In genomic region chr6:23306046-23306445, GRCm38 (mm10) we compare ENCODE assay signal across 18 mouse cellular contexts. TPM values are rescaled to one million over a fixed set of nuclear protein-coding genes. Genes with fewer than 3 reads are reported as not detected.
"Had no signal": no experiment of that assay in that cellular context is flagged by ENCODE, and none has a peak within 500 bp of the region (broad histone marks: within the 10 kb centered on the region; RNA-seq: fewer than 3 reads in every experiment).

No protein-coding gene starts in this region.

- H3K27ac ChIP-seq: left cerebral cortex, adult 2 months; limb, embryonic 10.5 days; liver, embryonic 15.5 days; neural tube, embryonic 15.5 days had no signal

- H3K4me1 ChIP-seq: limb, embryonic 10.5 days; liver, embryonic 15.5 days; neural tube, embryonic 15.5 days had no signal

- H3K9me3 ChIP-seq: limb, embryonic 10.5 days; liver, embryonic 15.5 days; neural tube, embryonic 15.5 days had no signal

- DNase-seq: kidney, adult 8-10 months; kidney, postnatal 14 days; lung, adult 2 months; lung, postnatal 36 days; midbrain, embryonic 14.5 days; right cerebral cortex, adult 18-20 months; right cerebral cortex, postnatal 25 days; thymus, postnatal 36 days had no signal

- ATAC-seq: lung, postnatal 0 days had no signal

- H3K4me2 ChIP-seq: liver, embryonic 11.5 days; liver, embryonic 15.5 days; neural tube, embryonic 15.5 days had no signal

- H3K4me3 ChIP-seq: left cerebral cortex, adult 2 months; limb, embryonic 10.5 days; liver, embryonic 15.5 days; myocyte; neural tube, embryonic 15.5 days had no signal

- H3K27me3 ChIP-seq: liver, embryonic 15.5 days; neural tube, embryonic 15.5 days had no signal

- H3K9ac ChIP-seq: liver, embryonic 15.5 days; neural tube, embryonic 15.5 days had no signal

- H3K36me3 ChIP-seq: limb, embryonic 10.5 days; liver, embryonic 15.5 days; neural tube, embryonic 15.5 days had no signal

RNA-seq across cellular contexts. Expression of gene Fezf1, which starts 57.9 kb away (rescaled TPM):
- polyA plus RNA-seq: limb, embryonic 10.5 days; liver, embryonic 11.5 days; lung, postnatal 0 days; midbrain, embryonic 14.5 days; myocyte; neural tube, embryonic 11.5 days; neural tube, embryonic 15.5 days; small intestine, adult 2 months; stomach, embryonic 14.5 days had no signal
